17 mouse cellular contexts compared by ENCODE assay signal in the genomic region with DNA sequence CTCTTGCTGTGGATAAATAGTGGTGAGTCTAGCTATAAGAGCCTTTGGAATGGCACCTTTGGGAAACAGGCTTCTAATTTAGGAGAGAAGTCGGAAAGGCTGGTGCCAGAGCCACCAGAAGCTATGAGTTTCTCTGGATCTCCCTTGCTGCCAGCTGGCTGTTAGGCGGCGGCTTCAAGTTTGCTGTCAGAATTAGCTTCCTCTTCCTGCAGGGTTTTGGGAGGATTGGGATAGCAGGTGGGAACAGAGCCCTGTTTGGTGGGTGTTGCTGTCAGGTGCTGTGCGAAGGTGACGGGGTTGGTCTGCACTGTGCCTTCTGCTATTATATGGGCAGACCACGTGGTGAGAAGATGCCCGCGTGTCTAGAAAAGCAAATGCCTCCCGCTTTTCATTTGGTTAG. TPM values are rescaled to one million over a fixed set of nuclear protein-coding genes. Genes with fewer than 3 reads are reported as not detected.
DNase-seq lines count a peak whose midpoint lies in the region; ATAC-seq and TF ChIP-seq lines count a peak whose summit lies in the region.
"Had no signal": no experiment of that assay in that cellular context is flagged by ENCODE, and none has a peak within 500 bp of the region (broad histone marks: within the 10 kb centered on the region; RNA-seq: fewer than 3 reads in every experiment).

No protein-coding gene starts in this region.

- H3K9ac ChIP-seq in forebrain, postnatal 0 days: no peak overlapping the region
- no peak overlapping the region for H3K9ac ChIP-seq in forebrain, embryonic 14.5 days (ENCODE audit: low read length)
- no peak overlapping the region for H3K9ac ChIP-seq in lung, postnatal 0 days (replicated peaks; ENCODE audit: low read depth)
- H3K9ac ChIP-seq: embryonic facial prominence, embryonic 15.5 days; forebrain, embryonic 12.5 days; limb, embryonic 15.5 days had no signal

- H3K27me3 ChIP-seq in forebrain, postnatal 0 days (ENCODE audit: insufficient read depth, low read length): no peaks in the 10 kb centered on the region
- H3K27me3 ChIP-seq in forebrain, embryonic 14.5 days (replicated peaks; ENCODE audit: control insufficient read depth, insufficient read depth, low read length): no peaks in the 10 kb centered on the region
- H3K27me3 ChIP-seq in lung, postnatal 0 days (replicated peaks; ENCODE audit: insufficient read depth, low read length): no peaks in the 10 kb centered on the region
- H3K27me3 ChIP-seq: embryonic facial prominence, embryonic 15.5 days; forebrain, embryonic 12.5 days; limb, embryonic 15.5 days; Patski had no signal

- no peak overlapping the region for H3K4me2 ChIP-seq in forebrain, postnatal 0 days (ENCODE audit: low read depth)
- H3K4me2 ChIP-seq in forebrain, embryonic 14.5 days (ENCODE audit: low read length): no peak overlapping the region
- H3K4me2 ChIP-seq in lung, postnatal 0 days (replicated peaks; ENCODE audit: low read depth, low read length): no peak overlapping the region
- H3K4me2 ChIP-seq: embryonic facial prominence, embryonic 15.5 days; forebrain, embryonic 12.5 days; limb, embryonic 15.5 days; midbrain, embryonic 11.5 days had no signal

- no peak for TF ChIP-seq EP300 in lung, postnatal 0 days (IDR thresholded peaks at IDR 0.05)

- H3K9me3 ChIP-seq in forebrain, postnatal 0 days (ENCODE audit: low read length): no peaks in the 10 kb centered on the region
- no peaks in the 10 kb centered on the region for H3K9me3 ChIP-seq in forebrain, embryonic 14.5 days (replicated peaks; ENCODE audit: control insufficient read depth, low read length)
- no peaks in the 10 kb centered on the region for H3K9me3 ChIP-seq in lung, postnatal 0 days (ENCODE audit: low read length)
- H3K9me3 ChIP-seq: embryonic facial prominence, embryonic 15.5 days; forebrain, embryonic 12.5 days; hindbrain, embryonic 10.5 days; limb, embryonic 15.5 days had no signal

- no peaks in the 10 kb centered on the region for H3K36me3 ChIP-seq in forebrain, postnatal 0 days (ENCODE audit: insufficient read depth)
- no peaks in the 10 kb centered on the region for H3K36me3 ChIP-seq in forebrain, embryonic 14.5 days (ENCODE audit: control insufficient read depth, insufficient read depth, low read length)
- no peaks in the 10 kb centered on the region for H3K36me3 ChIP-seq in lung, postnatal 0 days (ENCODE audit: insufficient read depth, low read length)
- H3K36me3 ChIP-seq: embryonic facial prominence, embryonic 15.5 days; forebrain, embryonic 12.5 days; hindbrain, embryonic 10.5 days; limb, embryonic 15.5 days had no signal

- ATAC-seq in forebrain, postnatal 0 days: peak; percentile 77
- no peak for ATAC-seq in forebrain, embryonic 14.5 days
- ATAC-seq in lung, postnatal 0 days: no peak
- ATAC-seq: Patski had no signal

- 70% methylated on average over 9 of the region's 9 CpGs for WGBS in forebrain, postnatal 0 days
- 89% methylated on average over 9 of the region's 9 CpGs for WGBS in forebrain, embryonic 14.5 days
- WGBS in lung, postnatal 0 days: 76% methylated on average over 9 of the region's 9 CpGs

- no peak overlapping the region; the same call in 1 of the 2 replicates for H3K27ac ChIP-seq in forebrain, postnatal 0 days (ENCODE audit: low read depth, low read length)
- H3K27ac ChIP-seq in forebrain, embryonic 14.5 days (ENCODE audit: low read depth, low read length): no peak overlapping the region
- no peak overlapping the region for H3K27ac ChIP-seq in lung, postnatal 0 days (ENCODE audit: low read length)
- H3K27ac ChIP-seq: embryonic facial prominence, embryonic 15.5 days; forebrain, embryonic 12.5 days; hindbrain, embryonic 10.5 days; kidney, postnatal 0 days; limb, embryonic 15.5 days had no signal

- DNase-seq in forebrain, postnatal 0 days: peak; percentile 40
- no peak for DNase-seq in forebrain, embryonic 14.5 days (ENCODE audit: low spot score)
- peak; percentile 69 for DNase-seq in brain, adult 2 months (ENCODE audit: low read depth, low spot score)
- peak; percentile 19 to 26 for DNase-seq in layer of hippocampus, postnatal 14 days (ENCODE audit: low spot score in 2 of 2)
- peak; percentile 55 for DNase-seq in right cerebral cortex, postnatal 25 days
- no peak for DNase-seq in spleen, postnatal 10 days (ENCODE audit: low spot score in 2 of 2)
- no peak for DNase-seq in lung, postnatal 0 days (ENCODE audit: low spot score)
- DNase-seq: retina, postnatal 1 day; thymus, postnatal 14 days had no signal

- no peak for TF ChIP-seq CTCF in forebrain, postnatal 0 days (IDR thresholded peaks at IDR 0.05; ENCODE audit: low read depth)
- TF ChIP-seq CTCF in lung, postnatal 0 days (IDR thresholded peaks at IDR 0.05): no peak

- H3K4me3 ChIP-seq in forebrain, postnatal 0 days (ENCODE audit: low read depth, low read length): no peak overlapping the region
- H3K4me3 ChIP-seq in forebrain, embryonic 14.5 days (ENCODE audit: low read depth, low read length): no peak overlapping the region
- H3K4me3 ChIP-seq in lung, postnatal 0 days (ENCODE audit: low read depth, low read length): no peak overlapping the region
- H3K4me3 ChIP-seq: embryonic facial prominence, embryonic 15.5 days; forebrain, embryonic 12.5 days; hindbrain, embryonic 10.5 days; left cerebral cortex, adult 2 months; limb, embryonic 15.5 days had no signal

- H3K4me1 ChIP-seq in forebrain, postnatal 0 days (ENCODE audit: insufficient read depth): no peaks in the 10 kb centered on the region
- no peaks in the 10 kb centered on the region for H3K4me1 ChIP-seq in forebrain, embryonic 14.5 days (ENCODE audit: control insufficient read depth, insufficient read depth, low read length)
- H3K4me1 ChIP-seq in lung, postnatal 0 days (ENCODE audit: insufficient read depth, low read depth, low read length): peaks cover 8% of the 10 kb centered on the region; the same call in 1 of the 2 replicates
- H3K4me1 ChIP-seq: forebrain, embryonic 12.5 days; hindbrain, embryonic 10.5 days had no signal

RNA-seq across cellular contexts. Expression of a gene that starts 7.0 kb away (rescaled TPM):
- total RNA-seq in forebrain, postnatal 0 days (2014; rRNA removed): 23.5 and 27.8 TPM in 2 replicates
- polyA plus RNA-seq in forebrain, postnatal 0 days (2015; fragmentation: Nextera tagmentation; extraction: Ambion mirVana): 40.5 and 52.0 TPM in 2 replicates
- 27.8 and 40.4 TPM in 2 replicates for polyA plus RNA-seq in forebrain, embryonic 14.5 days (2014; fragmentation: Nextera tagmentation; extraction: Ambion mirVana)
- 100 to 1,000 TPM; 104 to 117 TPM for total RNA-seq in layer of hippocampus, postnatal 14 days (2021)
- polyA plus RNA-seq in lung, postnatal 0 days (2015; fragmentation: Nextera tagmentation; extraction: Ambion mirVana): 77.1 and 82.5 TPM in 2 replicates

Comparison
In these comparisons a context has a peak if more than half of its experiments do, and no peak if none do; other contexts are left out.
1. DNase-seq: peak in forebrain, postnatal 0 days (single experiment), brain, adult 2 months (single experiment), layer of hippocampus, postnatal 14 days (2 of 2) and right cerebral cortex, postnatal 25 days (single experiment); none in forebrain, embryonic 14.5 days (single experiment), spleen, postnatal 10 days (0 of 2) and lung, postnatal 0 days (single experiment).